Mouse (Mus musculus) liver, adult 2 months (tissue): ENCODE results near the gene Rpgrip1.

Experiments
- CTCF ChIP-seq: fragments of 200-500 bp; IDR thresholded peaks from 2 replicates; pipeline ENCODE4 v1.5.1; 2011; ENCODE audit warnings: low read depth, low read length, control low read depth
- POLR2A ChIP-seq: fragments of 200-500 bp; IDR thresholded peaks from 2 replicates; pipeline ENCODE4 v1.6.1; 2011; ENCODE audit warnings: low read length, control low read depth; ENCODE audit not compliant: insufficient read depth; ENCODE audit errors: extremely low read depth

DNA sequence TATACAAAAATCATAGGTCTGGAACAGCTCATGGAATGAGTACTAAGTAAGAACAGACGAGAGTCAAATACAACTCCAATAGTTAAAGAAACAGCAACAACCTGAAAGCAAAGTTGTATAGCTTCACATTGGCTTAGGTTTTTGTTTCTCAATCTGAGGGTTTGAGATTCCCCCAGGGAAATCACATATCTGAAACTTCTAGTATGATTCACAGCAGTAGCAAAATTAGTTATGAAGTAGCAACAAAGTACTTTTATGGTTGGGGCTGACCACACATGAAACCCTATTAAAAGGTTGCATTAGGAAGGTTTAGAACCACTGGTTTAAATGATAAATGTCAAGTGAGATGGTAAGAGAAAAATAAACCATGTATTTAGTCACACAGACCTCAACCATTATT lies 16.0 kb upstream of the Rpgrip1 start:
- TF ChIP-seq CTCF (no peak), POLR2A (no peak)
